Mouse (Mus musculus) limb, embryonic 14.5 days (tissue): ENCODE results near the gene Pxt1. TPM values are rescaled to one million over a fixed set of nuclear protein-coding genes. Genes with fewer than 3 reads are reported as not detected.
A peak's percentile ranks its signal among the peaks of the same experiment; 100 is the strongest.

Experiments used
- ATAC-seq: fragments of 200-750 bp; cut with Nextera tagmentation; 2 replicates; pipeline ENCODE4 v1.8.0; 2017; ENCODE audit warnings: low read depth, moderate number of reproducible peaks, moderate TSS enrichment; ENCODE audit not compliant: low FRiP score
- DNase-seq: peaks from one replicate; pipeline ENCODE4 v3.0.0-alpha.2; 2015; ENCODE audit warnings: low spot score
- H3K27ac ChIP-seq: fragments of 300-500 bp; sonication (generic); replicated peaks from 2 replicates; pipeline ENCODE4 v1.5.1; 2014; ENCODE audit warnings: low read depth, mild to moderate bottlenecking, low read length, moderate library complexity, mixed read lengths
- H3K27me3 ChIP-seq: fragments of 300-500 bp; sonication (generic); 2 replicates; pipeline ENCODE4 v1.6.1; 2014; ENCODE audit warnings: low read length, mixed read lengths; ENCODE audit not compliant: control insufficient read depth, insufficient read depth
- H3K36me3 ChIP-seq: fragments of 300-500 bp; sonication (generic); 2 replicates; pipeline ENCODE4 v1.6.1; 2014; ENCODE audit warnings: mild to moderate bottlenecking, low read length, moderate library complexity, mixed read lengths; ENCODE audit not compliant: control insufficient read depth, insufficient read depth
- H3K4me1 ChIP-seq: fragments of 300-500 bp; sonication (generic); 2 replicates; pipeline ENCODE4 v1.6.1; 2014; ENCODE audit warnings: antibody characterized with exemption, low read length, mixed read lengths; ENCODE audit not compliant: control insufficient read depth, insufficient read depth
- H3K4me2 ChIP-seq: fragments of 300-500 bp; sonication (generic); replicated peaks from 2 replicates; pipeline ENCODE4 v1.6.1; 2014; ENCODE audit warnings: low read depth, mild to moderate bottlenecking, low read length, moderate library complexity; ENCODE audit not compliant: severe bottlenecking
- H3K4me3 ChIP-seq: fragments of 300-500 bp; sonication (generic); replicated peaks from 2 replicates; pipeline ENCODE4 v1.5.1; 2014; ENCODE audit warnings: low read length
- H3K9ac ChIP-seq: fragments of 300-500 bp; sonication (generic); 2 replicates; pipeline ENCODE4 v1.6.1; 2014; ENCODE audit warnings: mild to moderate bottlenecking, low read depth, low read length, moderate library complexity; ENCODE audit not compliant: severe bottlenecking
- H3K9me3 ChIP-seq: fragments of 300-500 bp; sonication (generic); 2 replicates; pipeline ENCODE4 v1.6.1; 2016; ENCODE audit warnings: low read length; ENCODE audit not compliant: control insufficient read depth
- POLR2A ChIP-seq: fragments of 200-500 bp; IDR thresholded peaks from 2 replicates; pipeline ENCODE4 v1.8.0; 2012; ENCODE audit warnings: inconsistent platforms, mild to moderate bottlenecking, moderate library complexity, borderline replicate concordance; ENCODE audit not compliant: insufficient read depth, insufficient read length; ENCODE audit errors: extremely low read depth
- WGBS: fragments of 180-500 bp; shearing (Covaris S2); extraction: QIAGEN DNeasy Blood & Tissue Kit; methylation state at CpG from one replicate; pipeline ENCODE4 v1.1.7; 2014; 5-methylcytosine and 5-hydroxymethylcytosine counted together
- polyA plus RNA-seq, 2 experiments: library from polyadenylated mRNA; depleted of rRNA in 1 of 2; stranded (reverse) in 1 of 2; unstranded in 1 of 2; fragments of >200 nt; fragmentation: Nextera tagmentation in 1 of 2; extraction: Ambion mirVana in 1 of 2; gene quantifications; 2 replicates each; pipeline versions ENCODE4 v1.2.1 to v1.2.3; 2012 to 2014

Pxt1 gene
- polyA plus RNA-seq, 2 experiments = 0.20 TPM; not detected in 1

GRCm38 (mm10) chr17:28954416-28954815 lies 10.8 kb upstream of the Pxt1 start:
- Histone ChIP-seq H3K36me3 (peaks cover 11% of the 10 kb centered on the region), H3K9ac (no peak overlapping the region), H3K4me1 (peaks cover 15% of the 10 kb centered on the region), H3K27ac (no peak overlapping the region), H3K9me3 (no peaks in the 10 kb centered on the region), H3K4me2 (0 out of 2 replicates have a peak overlapping the region, but pooled peaks have one; percentile 84), H3K4me3 (no peak overlapping the region), H3K27me3 (no peaks in the 10 kb centered on the region)
- no peak for DNase-seq
- no peak for ATAC-seq
- WGBS = 96% methylated on average over 9 of the region's 9 CpGs
- TF ChIP-seq POLR2A = no peak

GRCm38 (mm10) chr17:28953251-28953650 lies 9.6 kb upstream of the Pxt1 start:
- Histone ChIP-seq H3K4me2 (peak overlapping the region; percentile 84), H3K9ac (peak overlapping the region; percentile 91), H3K9me3 (no peaks in the 10 kb centered on the region), H3K27me3 (no peaks in the 10 kb centered on the region), H3K27ac (peak overlapping the region; percentile 94), H3K36me3 (peaks cover 9% of the 10 kb centered on the region), H3K4me3 (peak overlapping the region; percentile 78), H3K4me1 (peaks cover 15% of the 10 kb centered on the region)
- DNase-seq = no peak
- no peak for ATAC-seq
- TF ChIP-seq POLR2A = no peak
- WGBS = 15% methylated on average over 9 of the region's 9 CpGs

DNA sequence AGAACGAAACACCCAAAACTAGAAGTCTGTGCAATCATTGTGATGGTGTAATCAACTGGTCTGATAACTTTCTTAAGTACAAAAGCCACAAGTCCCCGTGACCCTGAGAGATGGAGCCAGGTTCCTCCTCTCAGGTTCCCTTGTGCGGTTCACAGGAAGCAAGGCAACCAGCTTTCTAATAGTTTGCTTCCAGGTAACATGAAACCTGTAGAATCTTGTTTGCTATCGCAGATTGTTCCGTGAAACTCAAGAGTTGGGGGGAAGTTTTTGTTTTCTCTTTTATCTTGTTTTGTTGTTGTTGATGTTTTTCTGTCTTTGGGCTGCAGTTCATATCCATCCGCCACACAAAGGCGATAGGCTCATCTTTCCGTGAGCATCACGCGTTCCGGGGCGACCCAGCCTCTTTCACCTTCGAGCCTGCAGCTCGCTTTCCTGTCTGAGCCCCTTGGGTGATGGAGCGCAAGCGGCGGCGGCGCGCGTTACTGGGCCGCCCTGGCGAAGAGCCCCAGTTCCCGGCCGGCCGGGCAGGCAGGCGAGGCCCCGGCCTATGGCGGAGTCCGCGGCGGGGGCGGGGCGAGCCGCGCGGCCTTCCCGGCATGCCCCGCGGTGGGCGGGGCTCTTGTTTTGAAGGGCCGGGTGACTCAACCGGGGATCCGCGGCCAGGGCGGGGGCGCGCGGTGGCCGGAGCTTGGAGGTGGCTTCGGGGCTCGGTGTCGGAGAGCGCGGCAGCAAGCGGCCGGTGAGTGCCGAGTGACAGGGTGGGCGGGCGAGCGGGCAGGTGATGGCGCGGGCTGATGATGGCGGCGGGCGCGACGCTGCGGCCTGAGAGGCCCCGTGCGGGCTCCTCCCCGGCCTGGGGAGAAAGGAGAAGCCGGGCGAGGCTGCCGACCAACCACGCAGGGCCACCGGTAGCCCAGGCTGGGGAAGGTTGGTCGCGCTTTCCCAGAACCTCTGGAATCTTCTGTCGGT lies 8.5 kb upstream of the Pxt1 start, which contains the start of gene Kctd20:
Gene Kctd20 (plus strand): TSS at position 120 of the 969 bp plus-strand sequence.
- H3K9ac ChIP-seq = peak within 1 kb of the TSS; percentile 91
- peak within 1 kb of the TSS; percentile 94 for H3K27ac ChIP-seq
- peak within 1 kb of the TSS; percentile 78 for H3K4me3 ChIP-seq
- peaks cover 15% of the 10 kb centered on the region for H3K4me1 ChIP-seq
- ATAC-seq (peak; percentile 93), DNase-seq (peak; percentile 88)
- peak within 1 kb of the TSS; percentile 84 for H3K4me2 ChIP-seq
- H3K27me3 ChIP-seq = no peaks in the 10 kb centered on the region
- H3K36me3 ChIP-seq = no peaks in the 10 kb centered on the region; the same call in 1 of the 2 replicates
- H3K9me3 ChIP-seq = peaks cover 5% of the 10 kb centered on the region; the same call in 1 of the 2 replicates
- peak; percentile 98 for TF ChIP-seq POLR2A
- WGBS = 2% methylated on average over 50 of the region's 80 CpGs

- no peak for TF ChIP-seq POLR2A
- H3K4me3 ChIP-seq = no peak overlapping the region
- WGBS = 82% methylated on average over 4 of the region's 4 CpGs
- peaks cover 15% of the 10 kb centered on the region for H3K4me1 ChIP-seq
- DNase-seq (no peak), ATAC-seq (no peak)
- no peak overlapping the region for H3K4me2 ChIP-seq
- H3K27ac ChIP-seq = no peak overlapping the region
- H3K9ac ChIP-seq = no peak overlapping the region
- peaks cover 5% of the 10 kb centered on the region; the same call in 1 of the 2 replicates for H3K9me3 ChIP-seq
- H3K36me3 ChIP-seq = no peaks in the 10 kb centered on the region
- H3K27me3 ChIP-seq = no peaks in the 10 kb centered on the region
Measured at GRCm38 (mm10) chr17:28950751-28951150, 7.1 kb upstream of the Pxt1 start.

DNA sequence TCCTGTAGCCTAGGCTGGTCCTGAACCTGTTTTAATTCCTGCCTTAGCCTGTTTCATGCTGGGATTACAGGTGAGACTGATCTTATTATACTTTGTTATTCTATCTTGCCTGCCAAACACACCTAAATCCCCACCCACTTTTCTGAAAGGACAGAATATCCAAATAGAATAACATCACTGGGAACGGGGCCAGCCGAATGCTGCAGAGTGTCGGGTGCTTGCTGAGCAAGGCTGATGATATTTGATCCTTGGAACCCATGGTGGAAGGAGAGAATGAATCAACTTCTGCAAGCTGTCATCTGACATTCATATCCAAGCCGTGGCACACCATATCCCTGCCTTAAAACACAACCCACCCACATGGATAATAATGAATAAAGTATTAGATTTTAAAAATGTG lies 5.0 kb upstream of the Pxt1 start:
- TF ChIP-seq POLR2A = no peak
- Histone ChIP-seq H3K27me3 (no peaks in the 10 kb centered on the region), H3K9me3 (peaks cover 5% of the 10 kb centered on the region; the same call in 1 of the 2 replicates), H3K4me1 (peaks cover 11% of the 10 kb centered on the region), H3K4me2 (no peak overlapping the region), H3K27ac (no peak overlapping the region), H3K9ac (no peak overlapping the region), H3K36me3 (no peaks in the 10 kb centered on the region), H3K4me3 (no peak overlapping the region)
- 70% methylated on average over 4 of the region's 4 CpGs for WGBS
- DNase-seq (no peak), ATAC-seq (no peak)
